Mouse (Mus musculus): ENCODE results near the gene Ptbp1. TPM values are rescaled to one million over a fixed set of nuclear protein-coding genes. Genes with fewer than 3 reads are reported as not detected.

Gene Ptbp1
- polyA plus RNA-seq, 1 experiment from 2014 or later, result 116 TPM

DNA sequence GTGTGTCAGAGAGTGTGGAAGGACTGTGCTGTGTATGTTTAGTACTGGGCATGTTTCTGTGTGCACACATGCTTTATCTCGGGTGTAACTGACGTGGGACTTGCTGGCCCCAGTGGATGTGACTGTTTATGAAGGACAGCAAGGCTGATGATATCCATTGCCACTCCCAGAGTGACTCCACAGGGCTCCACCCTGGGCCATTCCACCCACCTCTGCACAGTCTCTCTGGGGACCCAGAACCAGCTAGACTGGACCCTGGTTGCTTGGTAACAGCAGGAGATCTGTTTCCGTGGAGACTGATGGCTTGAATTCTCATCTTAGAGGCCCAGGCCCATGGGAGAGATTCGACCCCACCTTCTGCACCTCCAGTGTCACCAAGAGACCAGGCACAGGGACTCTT lies 36.0 kb upstream of the Ptbp1 start:
- WGBS, result 63% methylated on average over 4 of the region's 4 CpGs
- Histone ChIP-seq H3K4me1 (replicated peaks) (peaks cover 19% of the 10 kb centered on the region), H3K9me3 (no peaks in the 10 kb centered on the region), H3K27me3 (no peaks in the 10 kb centered on the region), H3K27ac (no peak overlapping the region), H3K9ac (replicated peaks) (no peak overlapping the region; the same call in 1 of the 2 replicates), H3K36me3 (peaks cover 68% of the 10 kb centered on the region), H3K4me2 (replicated peaks) (no peak overlapping the region), H3K4me3 (replicated peaks) (no peak overlapping the region)
- no peak for ATAC-seq

DNA sequence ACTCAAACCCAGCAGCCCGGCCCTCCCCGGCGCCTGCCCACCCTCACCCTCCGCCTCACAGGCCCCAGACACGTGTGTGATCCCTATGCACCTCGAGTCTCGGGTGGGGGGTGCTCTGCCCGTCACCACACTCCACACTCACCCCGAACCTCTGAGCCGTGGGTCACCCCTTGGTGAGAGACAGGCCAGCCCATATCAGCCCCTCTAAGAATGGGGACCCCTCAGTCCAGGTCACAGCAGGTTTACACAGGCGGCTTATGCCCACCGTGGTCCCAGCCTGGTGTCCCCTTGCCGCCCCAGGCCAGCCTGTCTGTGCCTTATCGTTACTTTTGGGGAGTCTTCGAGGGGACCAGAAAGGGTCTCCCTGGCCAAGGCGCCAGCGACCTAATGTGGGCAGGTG lies 34.6 kb upstream of the Ptbp1 start:
- peaks cover 16% of the 10 kb centered on the region for H3K4me1 ChIP-seq (replicated peaks)
- peaks cover 68% of the 10 kb centered on the region for H3K36me3 ChIP-seq
- H3K27ac ChIP-seq, result no peak overlapping the region
- H3K27me3 ChIP-seq, result no peaks in the 10 kb centered on the region
- no peaks in the 10 kb centered on the region for H3K9me3 ChIP-seq
- no peak for ATAC-seq
- 93% methylated on average over 17 of the region's 17 CpGs for WGBS
- no peak overlapping the region for H3K4me2 ChIP-seq (replicated peaks)
- no peak overlapping the region for H3K9ac ChIP-seq (replicated peaks)
- no peak overlapping the region for H3K4me3 ChIP-seq (replicated peaks)

DNA sequence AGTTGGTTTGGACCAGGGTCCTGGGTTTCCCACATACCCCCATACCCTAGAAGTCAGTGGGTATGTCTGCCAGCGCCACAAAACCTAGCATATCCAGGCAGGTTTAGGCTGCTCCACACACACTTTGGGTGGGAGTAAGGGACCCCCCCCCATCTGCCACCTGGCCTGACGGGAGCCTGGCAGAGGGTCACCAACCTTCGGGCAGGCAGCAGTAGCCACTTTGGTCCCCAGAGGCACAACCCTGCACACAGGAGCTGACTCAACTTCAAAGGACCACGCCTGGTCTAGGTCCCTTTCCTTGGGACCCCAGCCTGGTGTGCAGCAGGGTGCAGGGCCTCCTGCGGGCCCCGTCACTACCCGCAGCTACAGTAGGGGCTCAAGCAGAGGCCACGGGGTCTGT lies 34.0 kb upstream of the Ptbp1 start:
- Histone ChIP-seq H3K4me3 (replicated peaks) (no peak overlapping the region), H3K4me2 (replicated peaks) (no peak overlapping the region), H3K9ac (replicated peaks) (no peak overlapping the region), H3K9me3 (no peaks in the 10 kb centered on the region), H3K36me3 (peaks cover 62% of the 10 kb centered on the region), H3K27ac (no peak overlapping the region), H3K4me1 (replicated peaks) (peaks cover 14% of the 10 kb centered on the region), H3K27me3 (no peaks in the 10 kb centered on the region)
- WGBS, result 89% methylated on average over 8 of the region's 8 CpGs
- ATAC-seq, result no peak

DNA sequence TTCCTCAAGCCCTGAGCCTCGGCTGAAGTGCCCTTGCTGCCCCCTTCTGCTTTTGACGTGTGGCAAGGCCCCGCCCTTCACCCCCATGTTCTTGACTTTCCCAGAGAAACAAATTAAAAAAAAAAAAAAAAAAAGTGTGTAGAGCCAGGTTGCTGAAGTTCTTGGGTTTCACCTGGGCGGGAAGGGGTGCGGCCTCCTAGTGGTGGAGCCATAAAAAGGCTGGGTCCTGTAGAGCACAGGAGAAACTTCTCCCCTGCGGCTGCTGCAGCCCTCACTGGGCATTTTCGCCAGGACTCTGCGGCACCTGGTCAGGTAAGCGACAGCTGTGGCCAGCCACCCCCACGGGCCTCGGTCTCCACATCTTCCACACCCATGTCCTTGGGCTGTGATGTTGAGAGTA lies 33.4 kb upstream of the Ptbp1 start, which contains the start of gene Misp:
Misp (plus strand) TSS at position 208 of the 400 bp plus-strand sequence.
- no peak within 1 kb of the TSS for H3K4me3 ChIP-seq (replicated peaks)
- 72% methylated on average over 11 of the region's 11 CpGs for WGBS
- H3K9ac ChIP-seq (replicated peaks), result no peak within 1 kb of the TSS
- ATAC-seq, result no peak
- no peak within 1 kb of the TSS for H3K27ac ChIP-seq
- H3K9me3 ChIP-seq, result no peaks in the 10 kb centered on the region
- H3K36me3 ChIP-seq, result peaks cover 57% of the 10 kb centered on the region
- no peak within 1 kb of the TSS for H3K4me2 ChIP-seq (replicated peaks)
- no peaks in the 10 kb centered on the region for H3K27me3 ChIP-seq
- peaks cover 14% of the 10 kb centered on the region for H3K4me1 ChIP-seq (replicated peaks)

DNA sequence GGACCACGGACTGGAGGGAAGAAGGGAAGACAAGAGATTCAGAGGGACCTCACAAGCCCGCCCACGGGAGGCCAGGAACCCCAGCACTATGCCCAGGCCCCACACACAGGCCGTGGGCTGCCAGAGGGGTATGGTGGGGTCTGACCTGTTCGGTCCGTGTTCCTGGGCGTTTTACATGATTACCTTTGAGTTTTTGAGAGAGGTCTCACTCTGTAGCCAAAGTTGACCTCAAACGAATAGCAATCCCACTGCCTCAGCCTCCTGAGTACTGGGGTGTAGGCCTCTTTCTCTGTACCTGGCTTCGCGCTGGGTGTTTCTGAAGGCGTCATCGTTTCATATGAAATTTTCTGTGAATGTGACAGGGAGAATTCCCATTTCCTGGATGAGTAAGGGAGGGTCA lies 32.5 kb upstream of the Ptbp1 start:
- 0 out of 2 replicates have a peak overlapping the region, but pooled peaks have one; percentile 8 for H3K9ac ChIP-seq (replicated peaks)
- no peak overlapping the region for H3K27ac ChIP-seq
- peaks cover 14% of the 10 kb centered on the region for H3K4me1 ChIP-seq (replicated peaks)
- H3K27me3 ChIP-seq, result no peaks in the 10 kb centered on the region
- H3K36me3 ChIP-seq, result peaks cover 48% of the 10 kb centered on the region
- no peak for ATAC-seq
- 90% methylated on average over 12 of the region's 12 CpGs for WGBS
- no peak overlapping the region for H3K4me2 ChIP-seq (replicated peaks)
- H3K4me3 ChIP-seq (replicated peaks), result no peak overlapping the region
- H3K9me3 ChIP-seq, result no peaks in the 10 kb centered on the region

DNA sequence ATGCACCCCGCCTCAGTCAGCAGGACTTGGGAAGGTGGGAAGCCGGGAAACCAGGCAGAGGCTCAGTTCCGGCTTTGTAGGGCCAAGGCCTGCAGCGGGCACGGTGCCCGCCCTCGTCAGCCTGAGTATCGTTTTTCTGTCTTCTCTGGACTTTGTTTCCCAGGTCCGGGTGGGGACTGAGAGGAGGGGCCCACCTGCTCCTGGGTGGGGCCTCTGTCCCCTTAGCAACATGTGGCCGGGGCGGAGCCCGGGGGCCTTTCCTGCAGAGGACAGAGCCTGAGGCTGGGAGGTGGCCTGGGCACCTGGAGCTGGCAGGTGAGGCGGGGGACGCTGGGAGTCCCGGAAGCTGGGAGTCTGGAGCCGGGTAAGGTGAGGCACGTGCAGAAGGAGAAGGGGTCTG lies 31.9 kb upstream of the Ptbp1 start:
- Histone ChIP-seq H3K9me3 (no peaks in the 10 kb centered on the region), H3K4me2 (replicated peaks) (0 out of 2 replicates have a peak overlapping the region, but pooled peaks have one; percentile 1), H3K27me3 (no peaks in the 10 kb centered on the region), H3K4me3 (replicated peaks) (no peak overlapping the region), H3K9ac (replicated peaks) (0 out of 2 replicates have a peak overlapping the region, but pooled peaks have one; percentile 8), H3K4me1 (replicated peaks) (peaks cover 14% of the 10 kb centered on the region), H3K27ac (no peak overlapping the region), H3K36me3 (peaks cover 41% of the 10 kb centered on the region)
- 33% methylated on average over 17 of the region's 17 CpGs for WGBS
- ATAC-seq, result 0 out of 2 replicates have a peak, but pooled peaks have one; percentile 22

DNA sequence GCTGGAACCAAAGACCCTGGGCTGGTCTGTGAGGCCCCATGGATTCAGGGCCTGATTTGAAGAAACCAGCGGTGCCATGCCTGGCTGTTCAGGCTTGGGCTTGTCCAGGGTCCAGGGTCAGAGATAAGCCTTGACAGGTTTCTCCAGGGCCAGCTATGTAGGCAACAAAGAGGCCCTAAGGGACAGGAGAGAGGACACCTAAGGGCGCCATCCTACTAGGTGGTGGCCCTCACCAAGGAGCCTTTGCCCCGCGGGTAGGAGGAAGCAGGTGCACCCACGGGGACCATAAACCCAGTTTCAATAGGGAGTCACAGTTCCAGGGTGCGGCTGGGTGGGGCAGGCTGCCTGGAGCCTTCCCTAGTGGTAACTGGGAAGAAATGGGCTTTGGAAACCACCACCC lies 31.2 kb upstream of the Ptbp1 start:
- no peak for ATAC-seq
- Histone ChIP-seq H3K36me3 (peaks cover 39% of the 10 kb centered on the region), H3K9me3 (no peaks in the 10 kb centered on the region), H3K4me2 (replicated peaks) (no peak overlapping the region), H3K27me3 (no peaks in the 10 kb centered on the region), H3K4me1 (replicated peaks) (peaks cover 14% of the 10 kb centered on the region), H3K9ac (replicated peaks) (no peak overlapping the region), H3K4me3 (replicated peaks) (no peak overlapping the region), H3K27ac (no peak overlapping the region)
- 77% methylated on average over 6 of the region's 6 CpGs for WGBS

DNA sequence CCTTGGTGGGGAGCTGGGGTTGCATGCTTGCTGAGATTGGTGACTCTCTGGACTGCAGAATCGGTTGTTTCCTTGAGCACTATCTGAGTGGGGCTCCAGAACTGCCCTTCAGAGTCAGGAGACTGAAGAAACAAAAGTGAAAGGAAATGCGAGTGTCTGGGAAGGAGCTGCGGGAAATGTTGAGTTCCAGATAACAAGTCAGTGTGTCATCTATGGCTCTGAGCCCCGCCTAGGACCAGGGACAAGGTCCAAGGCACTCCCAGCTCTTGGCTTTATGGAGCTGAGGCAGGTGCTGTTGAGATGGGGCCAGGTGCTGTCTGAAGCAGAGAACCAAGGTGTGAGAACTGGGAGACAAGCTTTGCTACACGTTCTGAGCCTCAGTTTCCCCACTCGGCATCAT lies 29.8 kb upstream of the Ptbp1 start:
- no peaks in the 10 kb centered on the region for H3K9me3 ChIP-seq
- ATAC-seq, result no peak
- H3K9ac ChIP-seq (replicated peaks), result no peak overlapping the region; the same call in 1 of the 2 replicates
- H3K4me1 ChIP-seq (replicated peaks), result peaks cover 10% of the 10 kb centered on the region
- peaks cover 25% of the 10 kb centered on the region for H3K36me3 ChIP-seq
- WGBS, result 76% methylated on average over 6 of the region's 6 CpGs
- H3K4me3 ChIP-seq (replicated peaks), result no peak overlapping the region
- no peaks in the 10 kb centered on the region for H3K27me3 ChIP-seq
- no peak overlapping the region for H3K4me2 ChIP-seq (replicated peaks)
- H3K27ac ChIP-seq, result no peak overlapping the region

DNA sequence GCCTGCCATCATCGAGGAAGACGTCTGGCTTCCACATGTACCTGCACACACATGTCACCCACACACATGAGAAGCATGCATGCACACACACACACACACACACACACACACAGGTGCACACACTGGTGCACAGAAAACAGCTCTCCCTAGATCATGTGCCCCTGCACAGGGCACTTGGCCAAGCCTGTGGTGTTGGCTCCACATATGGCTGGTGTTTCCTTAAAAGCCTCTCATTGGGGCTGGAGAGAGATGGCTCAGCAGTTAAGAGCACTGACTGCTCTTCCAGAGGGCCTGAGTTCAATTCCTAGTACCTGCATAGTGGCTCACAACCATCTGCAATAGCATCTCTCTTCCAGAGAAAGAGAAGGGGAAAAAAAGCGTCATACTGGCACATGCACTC lies 22.6 kb upstream of the Ptbp1 start:
- H3K4me2 ChIP-seq (replicated peaks), result no peak overlapping the region
- H3K4me3 ChIP-seq (replicated peaks), result no peak overlapping the region
- no peaks in the 10 kb centered on the region for H3K27me3 ChIP-seq
- no peak overlapping the region for H3K9ac ChIP-seq (replicated peaks)
- WGBS, result 85% methylated on average over 3 of the region's 3 CpGs
- H3K4me1 ChIP-seq (replicated peaks), result no peaks in the 10 kb centered on the region
- no peaks in the 10 kb centered on the region for H3K9me3 ChIP-seq
- no peak for ATAC-seq
- no peak overlapping the region for H3K27ac ChIP-seq
- H3K36me3 ChIP-seq, result no peaks in the 10 kb centered on the region

DNA sequence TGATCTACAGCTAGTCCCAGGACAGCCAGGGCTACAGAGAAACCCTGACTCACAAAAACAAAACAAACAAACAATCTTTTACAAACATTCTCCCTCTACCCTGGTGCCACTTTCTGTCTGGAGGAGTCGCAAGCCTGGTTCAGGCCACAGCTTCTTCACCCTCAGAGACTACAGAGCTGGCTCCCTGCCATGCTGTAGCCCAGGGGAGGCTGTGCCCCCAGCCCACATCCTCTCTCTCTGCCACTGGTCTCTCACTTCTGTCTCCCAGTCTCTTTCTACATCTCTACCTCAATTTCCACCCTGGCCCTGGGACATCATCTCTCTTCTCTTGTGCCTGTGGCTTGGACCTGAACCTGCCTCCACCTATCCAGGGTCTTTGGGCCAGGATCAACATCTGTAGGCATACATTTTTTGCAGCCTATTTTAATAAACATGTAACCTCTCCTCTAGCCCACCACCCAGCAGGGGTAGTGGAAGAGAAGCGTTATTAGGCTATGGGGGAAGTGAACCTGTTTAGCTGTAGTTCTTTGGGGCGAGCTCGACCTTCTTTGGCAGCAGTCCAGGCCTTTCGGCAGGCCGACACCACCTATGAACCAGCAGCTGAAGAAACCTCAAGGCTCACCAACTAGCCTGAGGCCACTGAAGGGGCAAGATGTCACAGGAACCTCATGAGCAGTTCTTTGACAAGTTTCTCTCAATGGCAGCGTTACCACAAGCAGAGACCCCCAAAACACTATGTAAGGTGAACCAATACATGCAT lies 22.0 kb upstream of the Ptbp1 start:
- WGBS, result 86% methylated on average over 7 of the region's 7 CpGs
- Histone ChIP-seq H3K4me3 (replicated peaks) (no peak overlapping the region), H3K4me1 (replicated peaks) (no peaks in the 10 kb centered on the region), H3K9ac (replicated peaks) (0 out of 2 replicates have a peak overlapping the region, but pooled peaks have one; percentile 19), H3K27me3 (no peaks in the 10 kb centered on the region), H3K36me3 (no peaks in the 10 kb centered on the region), H3K4me2 (replicated peaks) (no peak overlapping the region), H3K9me3 (no peaks in the 10 kb centered on the region), H3K27ac (no peak overlapping the region)
- no peak for ATAC-seq

DNA sequence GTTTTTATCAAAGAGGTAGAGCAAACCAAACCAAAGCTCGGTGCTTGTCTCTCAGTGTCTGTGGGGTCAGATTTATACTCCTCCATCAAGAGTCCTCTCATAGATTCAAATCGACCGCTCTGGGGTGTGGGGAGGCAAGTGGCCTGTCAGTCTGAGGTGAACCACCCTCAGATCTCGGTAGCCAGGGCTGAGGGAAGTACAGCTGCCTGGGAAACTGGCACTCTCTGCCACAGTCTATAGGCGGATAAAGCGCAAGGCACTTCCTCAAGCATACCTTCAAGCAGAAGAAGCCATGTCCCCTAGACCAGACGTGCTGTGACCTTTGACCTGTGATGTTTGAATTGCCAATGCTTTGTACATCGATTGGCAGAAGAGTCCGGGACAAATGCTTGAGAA lies 21.4 kb upstream of the Ptbp1 start:
- ATAC-seq, result no peak
- no peaks in the 10 kb centered on the region for H3K4me1 ChIP-seq (replicated peaks)
- WGBS, result 76% methylated on average over 9 of the region's 9 CpGs
- H3K9ac ChIP-seq (replicated peaks), result no peak overlapping the region
- no peak overlapping the region for H3K27ac ChIP-seq
- H3K4me2 ChIP-seq (replicated peaks), result no peak overlapping the region
- no peak overlapping the region for H3K4me3 ChIP-seq (replicated peaks)
- no peaks in the 10 kb centered on the region for H3K9me3 ChIP-seq
- H3K36me3 ChIP-seq, result no peaks in the 10 kb centered on the region
- H3K27me3 ChIP-seq, result no peaks in the 10 kb centered on the region

DNA sequence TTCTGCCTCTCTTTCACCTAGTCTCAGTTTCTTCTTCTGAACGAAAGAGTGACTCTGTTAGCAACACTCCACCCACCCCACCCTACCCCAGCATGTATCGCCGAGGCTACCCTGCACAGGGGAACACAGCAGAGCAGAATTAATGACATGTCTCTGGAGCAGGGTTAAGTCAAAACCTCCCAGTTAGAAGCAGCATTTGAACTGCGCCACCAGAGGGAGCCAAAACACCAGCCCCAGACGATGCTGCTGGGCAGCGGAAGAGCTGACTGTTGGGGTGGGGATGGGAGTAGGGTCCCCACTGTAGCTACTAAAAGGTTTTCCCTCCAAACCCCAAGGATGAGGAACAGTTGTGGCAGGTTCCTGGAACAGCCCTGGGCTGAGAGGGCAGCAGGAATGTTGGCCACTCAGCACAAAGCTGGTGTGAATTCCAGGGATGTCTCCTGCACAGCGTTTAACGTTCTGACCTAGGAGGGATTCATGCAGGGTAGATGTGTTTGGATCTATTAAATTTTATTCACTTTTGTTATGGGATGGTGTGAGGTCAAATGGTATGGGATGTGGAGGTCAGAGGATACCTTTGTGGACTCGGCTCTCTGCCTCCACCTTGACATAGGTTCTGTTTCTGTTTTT lies 19.3 kb upstream of the Ptbp1 start:
- H3K4me2 ChIP-seq (replicated peaks), result no peak overlapping the region
- no peak overlapping the region for H3K27ac ChIP-seq
- H3K4me3 ChIP-seq (replicated peaks), result no peak overlapping the region
- ATAC-seq, result peak; percentile 76
- no peaks in the 10 kb centered on the region for H3K36me3 ChIP-seq
- H3K9me3 ChIP-seq, result no peaks in the 10 kb centered on the region
- H3K9ac ChIP-seq (replicated peaks), result no peak overlapping the region
- H3K27me3 ChIP-seq, result no peaks in the 10 kb centered on the region
- H3K4me1 ChIP-seq (replicated peaks), result no peaks in the 10 kb centered on the region
- WGBS, result 29% methylated on average over 9 of the region's 9 CpGs
